Mouse (Mus musculus): ENCODE results near the gene Neo1. TPM values are rescaled to one million over a fixed set of nuclear protein-coding genes. Genes with fewer than 3 reads are reported as not detected.

The Neo1 gene
- polyA plus RNA-seq, 2 experiments, result 1.5 TPM

- no peak for ATAC-seq (ENCODE audit: insufficient read depth)
- DNase-seq (ENCODE audit: low read depth in 3 of 3, low spot score in 3 of 3), result no peak
- 57% methylated on average over 4 of the region's 4 CpGs for WGBS (ENCODE audit: insufficient replicate concordance)
- no peak for TF ChIP-seq CTCF (IDR thresholded peaks at IDR 0.05; ENCODE audit: low read depth)
- TF ChIP-seq EP300 (IDR thresholded peaks at IDR 0.05; ENCODE audit: low read depth), result no peak
- H3K36me3 ChIP-seq (replicated peaks; ENCODE audit: control insufficient read depth, insufficient read depth, low read depth), result no peaks in the 10 kb centered on the region
- no peak overlapping the region for H3K9ac ChIP-seq (replicated peaks)
- H3K27me3 ChIP-seq (ENCODE audit: control insufficient read depth, insufficient read depth, low read length), result no peaks in the 10 kb centered on the region
- no peaks in the 10 kb centered on the region for H3K9me3 ChIP-seq (ENCODE audit: control insufficient read depth, low read length)
- H3K4me2 ChIP-seq (ENCODE audit: low read depth), result no peak overlapping the region
- H3K27ac ChIP-seq, result no peak overlapping the region
- no peak overlapping the region for H3K4me3 ChIP-seq (ENCODE audit: insufficient read depth in 1 of 2, low read depth in 2 of 2, low read length in 2 of 2)
- H3K4me1 ChIP-seq (replicated peaks; ENCODE audit: control insufficient read depth in 2 of 2, insufficient read depth in 2 of 2, low read length in 1 of 2), result 0 out of 4 replicates have a peak, but pooled peaks cover 0 to 3% of the 10 kb centered on the region in 2 experiments
Measured at GRCm38 (mm10) chr9:59070216-59070615, 34.0 kb upstream of the Neo1 start.

GRCm38 (mm10) chr9:59065616-59066301 is 29.5 kb upstream of the Neo1 start:
- ATAC-seq (ENCODE audit: insufficient read depth), result no peak
- H3K36me3 ChIP-seq (replicated peaks; ENCODE audit: control insufficient read depth, insufficient read depth, low read depth), result no peaks in the 10 kb centered on the region

GRCm38 (mm10) chr9:59062409-59062808 is 26.2 kb upstream of the Neo1 start:
- DNase-seq (ENCODE audit: low read depth in 3 of 3, low spot score in 3 of 3), result no peak
- Histone ChIP-seq H3K9me3 (ENCODE audit: control insufficient read depth, low read length) (no peaks in the 10 kb centered on the region), H3K36me3 (replicated peaks; ENCODE audit: control insufficient read depth, insufficient read depth, low read depth) (no peaks in the 10 kb centered on the region), H3K4me2 (ENCODE audit: low read depth) (no peak overlapping the region), H3K4me1 (replicated peaks; ENCODE audit: control insufficient read depth in 2 of 2, insufficient read depth in 2 of 2, low read length in 1 of 2) (0 out of 4 replicates have a peak, but pooled peaks cover 0 to 3% of the 10 kb centered on the region in 2 experiments), H3K9ac (replicated peaks) (no peak overlapping the region), H3K27me3 (ENCODE audit: control insufficient read depth, insufficient read depth, low read length) (no peaks in the 10 kb centered on the region), H3K4me3 (ENCODE audit: insufficient read depth in 1 of 2, low read depth in 2 of 2, low read length in 2 of 2) (no peak overlapping the region), H3K27ac (no peak overlapping the region)
- ATAC-seq (ENCODE audit: insufficient read depth), result no peak
- WGBS (ENCODE audit: insufficient replicate concordance), result 38% methylated on average over 4 of the region's 4 CpGs
- TF ChIP-seq EP300 (IDR thresholded peaks at IDR 0.05; ENCODE audit: low read depth) (no peak), CTCF (IDR thresholded peaks at IDR 0.05; ENCODE audit: low read depth) (no peak)

More at GRCm38 (mm10) chr9:59065616-59066301, 29.5 kb upstream of the Neo1 start:
- 0 out of 4 replicates have a peak, but pooled peaks cover 0 to 3% of the 10 kb centered on the region in 2 experiments for H3K4me1 ChIP-seq (replicated peaks; ENCODE audit: control insufficient read depth in 2 of 2, insufficient read depth in 2 of 2, low read length in 1 of 2)
- no peak overlapping the region for H3K27ac ChIP-seq
- no peaks in the 10 kb centered on the region for H3K27me3 ChIP-seq (ENCODE audit: control insufficient read depth, insufficient read depth, low read length)
- no peak overlapping the region for H3K4me3 ChIP-seq (ENCODE audit: insufficient read depth in 1 of 2, low read depth in 2 of 2, low read length in 2 of 2)
- H3K9ac ChIP-seq (replicated peaks), result no peak overlapping the region
- WGBS (ENCODE audit: insufficient replicate concordance), result 43% methylated on average over 6 of the region's 6 CpGs
- no peak for DNase-seq (ENCODE audit: low read depth in 3 of 3, low spot score in 3 of 3)
- TF ChIP-seq CTCF (IDR thresholded peaks at IDR 0.05; ENCODE audit: low read depth), result no peak
- TF ChIP-seq EP300 (IDR thresholded peaks at IDR 0.05; ENCODE audit: low read depth), result no peak
- no peak overlapping the region for H3K4me2 ChIP-seq (ENCODE audit: low read depth)
- no peaks in the 10 kb centered on the region for H3K9me3 ChIP-seq (ENCODE audit: control insufficient read depth, low read length)

DNA sequence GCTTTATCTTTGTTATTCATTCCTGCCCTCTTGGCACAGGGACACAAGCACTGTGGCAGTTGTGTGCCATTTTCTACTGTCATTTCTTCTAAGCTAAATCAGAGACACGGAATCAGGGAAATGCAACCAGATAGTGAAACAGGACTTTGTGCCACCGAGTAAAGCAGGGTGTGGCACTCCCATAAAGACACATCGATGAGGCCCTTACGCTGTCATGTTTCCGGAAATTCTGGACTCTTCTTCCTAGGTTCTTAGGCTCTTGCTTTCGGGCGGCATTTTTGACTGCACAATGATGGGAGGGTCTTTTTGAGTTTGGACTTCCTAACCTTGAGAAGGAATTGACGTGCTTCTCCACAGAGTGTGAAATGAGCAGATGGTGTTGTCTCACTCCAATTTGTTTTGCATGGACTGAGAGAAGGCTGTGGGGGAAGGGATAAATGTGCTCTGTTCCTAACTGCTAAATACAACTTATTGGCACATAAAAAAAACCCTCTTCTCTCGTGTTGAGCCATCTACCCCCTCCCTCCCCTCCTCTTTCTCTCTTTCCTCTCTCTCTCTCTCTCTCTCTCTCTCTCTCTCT is 23.9 kb upstream of the Neo1 start:
- WGBS (ENCODE audit: insufficient replicate concordance), result 53% methylated on average over 9 of the region's 9 CpGs
- H3K4me2 ChIP-seq (ENCODE audit: low read depth), result no peak overlapping the region

GRCm38 (mm10) chr9:59059158-59059557 is 22.9 kb upstream of the Neo1 start:
- Histone ChIP-seq H3K4me2 (ENCODE audit: low read depth) (no peak overlapping the region), H3K36me3 (replicated peaks; ENCODE audit: control insufficient read depth, insufficient read depth, low read depth) (no peaks in the 10 kb centered on the region), H3K9me3 (ENCODE audit: control insufficient read depth, low read length) (no peaks in the 10 kb centered on the region), H3K27me3 (ENCODE audit: control insufficient read depth, insufficient read depth, low read length) (no peaks in the 10 kb centered on the region), H3K9ac (replicated peaks) (no peak overlapping the region), H3K4me3 (ENCODE audit: insufficient read depth in 1 of 2, low read depth in 2 of 2, low read length in 2 of 2) (no peak overlapping the region), H3K27ac (no peak overlapping the region), H3K4me1 (replicated peaks; ENCODE audit: control insufficient read depth in 2 of 2, insufficient read depth in 2 of 2, low read length in 1 of 2) (no peaks in the 10 kb centered on the region)
- TF ChIP-seq CTCF (IDR thresholded peaks at IDR 0.05; ENCODE audit: low read depth) (no peak), EP300 (IDR thresholded peaks at IDR 0.05; ENCODE audit: low read depth) (no peak)
- WGBS (ENCODE audit: insufficient replicate concordance), result 65% methylated on average over 6 of the region's 6 CpGs
- DNase-seq (ENCODE audit: low read depth in 3 of 3, low spot score in 3 of 3) (no peak), ATAC-seq (ENCODE audit: insufficient read depth) (no peak)

More for the DNA sequence above, 23.9 kb upstream of the Neo1 start:
- Histone ChIP-seq H3K4me1 (replicated peaks; ENCODE audit: control insufficient read depth in 2 of 2, insufficient read depth in 2 of 2, low read length in 1 of 2) (no peaks in the 10 kb centered on the region), H3K27ac (no peak overlapping the region), H3K9me3 (ENCODE audit: control insufficient read depth, low read length) (no peaks in the 10 kb centered on the region), H3K36me3 (replicated peaks; ENCODE audit: control insufficient read depth, insufficient read depth, low read depth) (no peaks in the 10 kb centered on the region), H3K27me3 (ENCODE audit: control insufficient read depth, insufficient read depth, low read length) (no peaks in the 10 kb centered on the region), H3K9ac (replicated peaks) (no peak overlapping the region), H3K4me3 (ENCODE audit: insufficient read depth in 1 of 2, low read depth in 2 of 2, low read length in 2 of 2) (no peak overlapping the region)
- TF ChIP-seq EP300 (IDR thresholded peaks at IDR 0.05; ENCODE audit: low read depth), result no peak
- TF ChIP-seq CTCF (IDR thresholded peaks at IDR 0.05; ENCODE audit: low read depth), result no peak
- no peak for DNase-seq (ENCODE audit: low read depth in 3 of 3, low spot score in 3 of 3)
- ATAC-seq (ENCODE audit: insufficient read depth), result no peak

Data from liver, embryonic 14.5 days (tissue).